Mouse (Mus musculus) kidney, adult 11 months (tissue): ENCODE results near the gene Treh.
A peak's percentile ranks its signal among the peaks of the same experiment; 100 is the strongest.

ENCODE experiments used
- DNase-seq: peaks from one replicate; pipeline ENCODE4 v3.0.0; 2022

The Treh gene

DNA sequence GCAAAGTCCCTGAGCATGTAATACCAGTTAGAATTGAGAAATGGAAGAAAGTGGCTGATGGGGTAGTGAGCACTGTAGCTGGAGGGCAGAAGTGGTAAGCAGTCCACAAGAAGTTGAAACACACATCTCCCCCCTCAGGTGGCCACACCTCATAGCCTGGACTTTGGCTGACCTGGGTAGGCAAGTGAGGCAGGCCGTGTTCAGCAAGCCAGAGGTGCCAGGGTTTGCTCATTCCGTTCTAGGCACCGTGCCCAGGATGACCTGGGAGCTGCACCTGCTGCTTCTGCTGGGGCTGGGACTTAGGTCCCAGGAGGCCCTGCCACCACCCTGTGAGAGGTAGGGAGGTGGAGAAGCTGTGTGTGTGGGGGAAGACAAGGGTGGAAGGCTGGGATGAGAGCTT is at the start of gene Treh:
TSS of gene Treh (plus strand) at position 229 of the 400 bp plus-strand sequence.
- peak; percentile 92 for DNase-seq

GRCm38 (mm10) chr9:44624390-44624789 is 48.6 kb upstream of the Treh start:
- no peak for DNase-seq

DNA sequence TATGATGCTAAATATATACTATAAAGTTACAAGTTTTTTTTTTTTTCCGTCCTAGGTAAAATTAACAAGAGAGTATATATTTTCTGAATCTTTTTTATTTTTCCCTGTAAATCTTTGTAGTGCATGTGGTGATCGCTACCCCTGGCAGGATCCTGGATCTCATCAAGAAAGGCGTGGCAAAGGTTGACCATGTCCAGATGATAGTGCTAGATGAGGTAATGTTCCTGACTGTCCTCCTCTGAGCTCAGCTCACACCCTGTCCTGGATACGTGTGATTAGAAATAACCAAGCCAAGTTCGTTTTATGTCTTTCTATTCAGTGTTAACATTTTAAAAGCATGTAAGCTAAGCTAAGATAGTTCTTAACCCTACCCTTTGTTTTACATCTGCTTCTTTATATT is 46.8 kb upstream of the Treh start:
- no peak for DNase-seq

DNA sequence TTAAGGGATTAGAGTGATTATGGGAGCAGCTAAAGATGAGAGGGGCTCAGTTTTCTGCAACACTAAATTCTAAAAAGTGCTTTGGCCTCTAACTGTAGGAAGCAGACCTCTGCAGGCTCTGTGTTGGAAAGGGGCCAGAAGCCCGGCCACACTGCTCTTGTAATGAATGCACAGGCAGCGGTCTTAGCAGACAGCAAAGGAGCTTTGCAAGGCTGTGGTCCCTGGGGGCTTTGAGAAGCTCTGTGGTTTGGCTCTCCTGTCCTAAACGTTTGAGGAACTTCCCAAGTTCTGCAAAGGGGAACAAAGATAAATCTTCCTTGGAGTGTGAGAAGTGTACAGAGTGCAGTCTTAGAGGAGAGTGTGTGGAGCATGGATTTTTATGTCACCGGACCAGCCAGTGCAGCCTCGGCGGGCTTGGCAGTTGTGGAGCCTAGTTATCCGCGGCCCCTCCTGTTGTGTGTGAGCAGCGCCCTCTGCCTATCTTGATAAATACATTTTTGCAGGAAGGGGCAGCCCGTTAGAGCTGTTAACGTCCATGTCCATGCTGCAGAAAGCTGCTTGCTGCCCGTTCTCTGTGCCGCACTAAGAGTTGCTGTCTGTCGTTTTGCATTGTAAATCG is 35.4 kb upstream of the Treh start:
- peak; percentile 30 for DNase-seq

GRCm38 (mm10) chr9:44638726-44639125 is 34.3 kb upstream of the Treh start:
- peak; percentile 54 for DNase-seq

DNA sequence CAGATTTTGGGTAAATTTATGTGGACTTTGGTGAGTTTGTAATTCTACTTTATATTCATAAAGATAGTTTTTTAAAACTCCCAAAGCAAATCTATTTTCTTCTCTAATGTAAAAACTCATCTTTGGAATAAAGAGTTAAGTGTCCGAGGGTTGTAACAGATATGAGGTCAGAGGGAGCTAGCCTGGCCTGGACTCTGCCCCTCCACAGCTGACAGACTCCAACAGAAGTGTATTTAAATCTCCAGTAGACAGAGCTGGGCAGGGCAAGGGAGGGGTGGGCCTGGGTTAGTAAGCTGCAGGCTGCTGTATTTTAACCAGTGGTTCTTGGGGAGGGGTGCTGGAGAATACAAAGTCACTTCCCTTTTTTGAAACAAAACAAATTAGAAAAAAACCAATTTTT is 33.0 kb upstream of the Treh start:
- peak; percentile 45 for DNase-seq

- DNase-seq = no peak
Measured at GRCm38 (mm10) chr9:44640646-44641357, 32.2 kb upstream of the Treh start.

- no peak for DNase-seq
Measured at GRCm38 (mm10) chr9:44641616-44642015, 31.4 kb upstream of the Treh start.

DNA sequence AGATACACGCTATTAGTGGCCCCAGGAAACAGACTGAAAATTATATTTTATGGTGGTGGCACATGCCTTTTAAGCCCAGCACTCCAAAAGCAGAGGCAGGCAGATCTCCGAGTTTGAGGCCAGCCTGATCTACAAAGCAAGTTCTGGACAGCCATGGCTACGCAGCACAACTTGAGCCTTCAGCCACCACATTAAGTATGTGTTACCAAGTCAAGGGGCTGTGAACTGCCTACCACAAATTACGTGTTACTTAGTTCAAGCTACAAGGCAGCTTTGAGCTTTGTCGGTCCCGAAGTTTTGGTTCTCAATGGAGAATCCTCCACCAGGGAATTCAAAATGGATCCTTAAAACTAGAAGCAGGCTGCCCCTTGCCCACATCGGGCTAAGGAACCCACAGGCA is 29.9 kb upstream of the Treh start:
- no peak for DNase-seq

DNA sequence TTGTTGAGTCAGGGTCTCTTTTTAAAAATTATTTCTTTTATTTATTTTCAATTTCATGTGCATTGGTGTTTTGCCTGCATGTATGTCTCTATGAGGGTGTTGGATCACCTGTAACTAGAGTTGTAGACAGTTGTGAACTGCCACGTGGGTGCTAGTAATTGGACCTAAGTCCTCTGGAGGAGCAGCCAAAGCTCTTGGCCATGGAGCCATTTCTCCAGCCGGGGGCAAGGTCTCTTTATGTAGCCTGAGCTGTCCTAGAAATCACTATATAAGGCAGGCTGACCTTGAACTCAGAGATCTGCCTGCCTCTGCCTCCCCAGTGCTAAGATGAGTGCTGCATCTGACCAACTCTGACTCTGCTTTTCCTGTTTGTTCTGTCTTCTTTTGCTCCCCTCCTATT is 28.8 kb upstream of the Treh start:
- no peak for DNase-seq

- DNase-seq = peak; percentile 50
Measured at GRCm38 (mm10) chr9:44645481-44645880, 27.6 kb upstream of the Treh start.

DNA sequence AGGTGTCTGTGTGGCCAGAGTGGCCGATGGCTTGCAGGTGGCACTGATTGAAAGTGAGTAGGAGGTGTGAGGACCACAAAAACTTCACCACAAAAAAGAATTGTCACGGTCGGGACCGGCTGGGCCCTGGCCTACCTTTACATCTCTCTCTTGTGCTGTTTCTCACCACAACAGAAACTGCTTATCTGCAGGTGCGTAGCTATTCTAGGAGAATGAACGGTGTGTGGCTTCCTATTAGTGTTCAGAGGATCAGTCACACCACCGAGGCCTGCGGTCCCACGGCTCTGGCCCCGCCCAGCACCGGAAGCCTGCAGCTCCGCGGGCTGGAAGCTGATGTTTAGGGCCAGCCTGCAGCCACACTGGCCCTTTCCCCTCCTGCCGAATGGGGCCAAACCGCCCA is 27.1 kb upstream of the Treh start:
- DNase-seq = no peak

DNA sequence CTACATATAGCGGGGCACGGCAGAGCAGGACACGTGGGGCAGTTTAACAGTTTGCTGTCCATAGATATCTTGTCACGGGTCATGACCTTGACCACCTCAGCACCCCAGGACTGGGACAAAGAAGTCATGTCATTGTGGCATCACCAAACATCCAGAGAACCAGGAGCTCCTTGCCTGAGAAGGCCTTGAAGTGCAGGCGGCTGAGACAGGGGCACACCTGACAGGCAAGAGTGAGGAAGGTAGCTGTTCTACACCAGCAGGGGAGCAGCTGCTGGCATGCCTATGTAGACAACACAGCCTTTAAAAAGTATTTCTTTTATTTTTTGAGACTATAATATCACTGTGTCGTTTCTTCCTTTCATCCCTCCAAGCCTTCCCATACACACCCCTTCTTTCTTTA is 26.7 kb upstream of the Treh start:
- DNase-seq = no peak

DNA sequence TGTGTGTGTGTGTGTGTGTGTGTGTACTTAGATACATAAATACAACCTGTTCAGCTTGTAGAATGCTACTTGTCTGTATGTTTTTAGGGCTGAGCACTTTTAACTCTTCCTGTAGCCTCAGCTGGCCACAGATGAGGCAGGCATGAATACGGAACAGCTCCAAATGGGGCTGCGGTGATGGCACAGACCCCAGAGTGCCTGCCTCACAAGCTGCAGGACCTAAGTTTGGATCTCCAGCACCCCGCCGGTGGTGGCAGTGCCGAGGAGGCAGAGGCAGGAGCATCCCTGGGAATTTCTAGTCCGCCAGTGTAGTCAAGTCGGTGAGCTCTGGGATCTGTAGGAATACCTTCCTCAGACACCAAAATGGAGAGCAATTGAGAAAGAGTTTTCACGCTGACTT is 26.0 kb upstream of the Treh start:
- no peak for DNase-seq

DNA sequence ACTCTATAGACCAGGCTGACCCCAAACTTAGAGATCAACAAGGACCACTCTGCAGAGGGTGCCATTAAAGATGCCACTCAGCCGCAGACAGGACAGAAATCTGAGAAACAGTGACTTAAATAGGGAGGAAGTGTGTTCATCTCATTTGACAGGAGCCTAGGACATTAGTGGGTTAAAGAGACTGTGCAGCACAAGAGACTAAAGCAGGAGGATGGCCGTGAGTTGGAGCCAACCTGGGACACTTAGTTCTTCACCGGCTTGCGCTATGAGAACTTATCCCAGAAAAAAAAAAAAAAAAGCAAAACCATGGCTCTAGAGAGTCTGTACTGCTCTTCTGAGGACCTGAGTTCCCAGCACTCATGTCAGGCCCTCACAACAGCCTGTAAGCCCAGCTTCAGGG is 25.4 kb upstream of the Treh start:
- DNase-seq = no peak

DNA sequence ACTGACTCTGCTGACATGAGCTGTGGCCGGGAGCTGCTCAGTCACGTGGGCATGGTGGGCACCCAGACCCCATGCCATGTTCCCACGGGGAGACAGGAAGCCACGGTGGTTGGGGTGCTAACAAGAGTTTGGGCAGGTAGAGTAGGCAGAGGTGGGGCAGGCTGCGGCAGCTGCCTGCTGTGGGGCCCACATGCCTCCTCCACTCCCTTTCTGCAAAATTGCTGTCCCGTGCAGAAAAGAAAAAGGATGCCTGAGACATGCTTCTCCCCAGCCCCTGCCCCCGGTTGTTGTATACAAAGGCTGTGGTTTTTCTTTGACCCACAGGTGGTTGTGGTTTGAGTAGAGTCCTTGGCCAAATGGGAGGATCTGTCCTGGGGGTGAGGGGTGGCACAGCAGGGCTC is 24.2 kb upstream of the Treh start:
- DNase-seq = no peak

GRCm38 (mm10) chr9:44652027-44652426 is 21.0 kb upstream of the Treh start:
- peak; percentile 52 for DNase-seq

DNA sequence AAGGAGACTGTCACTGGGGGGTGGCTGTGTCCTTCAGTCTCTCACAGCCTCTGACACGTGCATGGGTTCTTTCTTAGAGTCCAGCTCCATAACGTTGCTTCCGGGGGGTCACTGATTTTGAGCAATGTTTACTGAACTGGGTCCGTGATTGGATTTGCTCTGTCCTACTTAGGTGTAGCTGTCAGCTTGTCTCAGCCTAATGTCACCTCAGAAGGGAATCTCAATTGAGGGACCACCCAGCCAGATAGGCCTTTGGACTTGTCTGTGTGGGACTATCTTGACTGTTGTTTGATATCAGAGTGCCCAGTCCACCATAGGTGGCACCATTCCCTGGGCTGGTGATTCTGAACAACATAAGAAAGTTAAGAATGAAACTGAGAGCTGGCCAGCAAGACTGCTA is 19.1 kb upstream of the Treh start:
- no peak for DNase-seq

GRCm38 (mm10) chr9:44655098-44656066 is 17.7 kb upstream of the Treh start:
- DNase-seq = peak; percentile 63

GRCm38 (mm10) chr9:44663706-44664105 is 9.3 kb upstream of the Treh start:
- no peak for DNase-seq

- peak; percentile 42 for DNase-seq
Measured at GRCm38 (mm10) chr9:44671416-44671815, 1.6 kb upstream of the Treh start.

GRCm38 (mm10) chr9:44672291-44672865 is 655 bp upstream of the Treh start:
- DNase-seq = no peak

GRCm38 (mm10) chr9:44678288-44678871 is 5.3 kb downstream of the Treh start:
- DNase-seq = no peak
